Mouse (Mus musculus): ENCODE results near the gene Sf3b4.
A peak's percentile ranks its signal among the peaks of the same experiment; 100 is the strongest.

Sf3b4 gene

GRCm38 (mm10) chr3:96172197-96173178 is at the start of gene Sf3b4:
Sf3b4 (plus strand) TSS chr3:96172332.
- DNase-seq, result peak; percentile 86

- DNase-seq, result no peak
Measured at GRCm38 (mm10) chr3:96124235-96124634, 47.9 kb upstream of the Sf3b4 start.

- no peak for DNase-seq
Measured at GRCm38 (mm10) chr3:96128128-96128527, 44.0 kb upstream of the Sf3b4 start.

- no peak for DNase-seq
Measured at GRCm38 (mm10) chr3:96132478-96132877, 39.7 kb upstream of the Sf3b4 start.

GRCm38 (mm10) chr3:96133327-96133905 is 38.7 kb upstream of the Sf3b4 start:
- no peak for DNase-seq

- DNase-seq, result no peak
Measured at GRCm38 (mm10) chr3:96135011-96135410, 37.1 kb upstream of the Sf3b4 start.

- DNase-seq, result peak; percentile 53
Measured at GRCm38 (mm10) chr3:96147950-96148349, 24.2 kb upstream of the Sf3b4 start.

GRCm38 (mm10) chr3:96151836-96152235 is 20.3 kb upstream of the Sf3b4 start:
- no peak for DNase-seq

- DNase-seq, result no peak
Measured at GRCm38 (mm10) chr3:96152611-96153010, 19.5 kb upstream of the Sf3b4 start.

- no peak for DNase-seq
Measured at GRCm38 (mm10) chr3:96155501-96155900, 16.6 kb upstream of the Sf3b4 start.

GRCm38 (mm10) chr3:96159820-96160219 is 12.3 kb upstream of the Sf3b4 start:
- DNase-seq, result no peak

GRCm38 (mm10) chr3:96160222-96160802 is 11.8 kb upstream of the Sf3b4 start:
- no peak for DNase-seq

- no peak for DNase-seq
Measured at GRCm38 (mm10) chr3:96160803-96161516, 11.2 kb upstream of the Sf3b4 start.

GRCm38 (mm10) chr3:96161869-96162840 is 10.0 kb upstream of the Sf3b4 start, which contains the start of gene Mtmr11:
Mtmr11 (plus strand) TSS chr3:96162004.
- DNase-seq, result no peak

- DNase-seq, result no peak
Measured at GRCm38 (mm10) chr3:96163040-96163439, 9.1 kb upstream of the Sf3b4 start.

- DNase-seq, result no peak
Measured at GRCm38 (mm10) chr3:96168466-96169158, 3.5 kb upstream of the Sf3b4 start.

- no peak for DNase-seq
Measured at GRCm38 (mm10) chr3:96170276-96170675, 1.9 kb upstream of the Sf3b4 start.

GRCm38 (mm10) chr3:96170976-96171545 is 1.1 kb upstream of the Sf3b4 start:
- DNase-seq, result peak; percentile 42

- DNase-seq, result no peak
Measured at GRCm38 (mm10) chr3:96171583-96172196, 442 bp upstream of the Sf3b4 start.

- no peak for DNase-seq
Measured at GRCm38 (mm10) chr3:96173185-96173584, 1.1 kb downstream of the Sf3b4 start.

Measured in thymus, postnatal 25 days (tissue).